Mouse (Mus musculus) layer of hippocampus, postnatal 14 days (tissue): Measurements from ENCODE around the gene Rftn1. TPM values are rescaled to one million over a fixed set of nuclear protein-coding genes. Genes with fewer than 3 reads are reported as not detected.

Experiments used
- DNase-seq, 2 experiments: peaks; one replicate each; pipeline ENCODE4 v3.0.0; 2021 to 2022; ENCODE audit warnings: low spot score in 2 of 2, mixed read lengths in 1 of 2
- total RNA-seq, 2 experiments: library from RNA; stranded (reverse); gene quantifications; 2 replicates each; pipeline ENCODE4 v1.2.3; 2021

Gene Rftn1
- total RNA-seq, 2 experiments from 2014 or later, result 12.8 to 14.5 TPM

GRCm38 (mm10) chr17:50096305-50096704 lies 94.2 kb downstream of the Rftn1 start:
- no peak for DNase-seq

GRCm38 (mm10) chr17:50094596-50094995 lies 95.9 kb downstream of the Rftn1 start:
- no peak for DNase-seq

- DNase-seq, result no peak
Observed at GRCm38 (mm10) chr17:50094077-50094476, 96.4 kb downstream of the Rftn1 start.

- DNase-seq, result no peak
Observed at GRCm38 (mm10) chr17:50093356-50093755, 97.1 kb downstream of the Rftn1 start.

- DNase-seq, result no peak
Observed at GRCm38 (mm10) chr17:50092848-50093247, 97.6 kb downstream of the Rftn1 start.

GRCm38 (mm10) chr17:50091829-50092228 lies 98.6 kb downstream of the Rftn1 start:
- no peak for DNase-seq

GRCm38 (mm10) chr17:50089725-50090124 lies 100.7 kb downstream of the Rftn1 start:
- no peak for DNase-seq

GRCm38 (mm10) chr17:50088054-50088453 lies 102.4 kb downstream of the Rftn1 start:
- no peak for DNase-seq

GRCm38 (mm10) chr17:50086887-50087286 lies 103.6 kb downstream of the Rftn1 start:
- DNase-seq, result no peak

- no peak for DNase-seq
Observed at GRCm38 (mm10) chr17:50084721-50085120, 105.8 kb downstream of the Rftn1 start.

- DNase-seq, result no peak
Observed at GRCm38 (mm10) chr17:50083937-50084336, 106.5 kb downstream of the Rftn1 start.

- no peak for DNase-seq
Observed at GRCm38 (mm10) chr17:50082947-50083346, 107.5 kb downstream of the Rftn1 start.

GRCm38 (mm10) chr17:50081647-50082046 lies 108.8 kb downstream of the Rftn1 start:
- no peak for DNase-seq

GRCm38 (mm10) chr17:50080991-50081390 lies 109.5 kb downstream of the Rftn1 start:
- DNase-seq, result no peak

GRCm38 (mm10) chr17:50078749-50079148 lies 111.7 kb downstream of the Rftn1 start:
- no peak for DNase-seq

- DNase-seq, result no peak
Observed at GRCm38 (mm10) chr17:50072982-50073965, 117.2 kb downstream of the Rftn1 start.

- DNase-seq, result no peak
Observed at GRCm38 (mm10) chr17:50071602-50071988, 118.9 kb downstream of the Rftn1 start.

GRCm38 (mm10) chr17:50070822-50071601 lies 119.5 kb downstream of the Rftn1 start:
- DNase-seq, result no peak

GRCm38 (mm10) chr17:50069897-50070636 lies 120.4 kb downstream of the Rftn1 start:
- peak in 1 of 2 experiments; percentile 59 for DNase-seq

- DNase-seq, result no peak
Observed at GRCm38 (mm10) chr17:50069205-50069604, 121.3 kb downstream of the Rftn1 start.

- no peak for DNase-seq
Observed at GRCm38 (mm10) chr17:50068681-50069138, 121.8 kb downstream of the Rftn1 start.
